ENCODE assay signal across 22 mouse cellular contexts in the genomic region with DNA sequence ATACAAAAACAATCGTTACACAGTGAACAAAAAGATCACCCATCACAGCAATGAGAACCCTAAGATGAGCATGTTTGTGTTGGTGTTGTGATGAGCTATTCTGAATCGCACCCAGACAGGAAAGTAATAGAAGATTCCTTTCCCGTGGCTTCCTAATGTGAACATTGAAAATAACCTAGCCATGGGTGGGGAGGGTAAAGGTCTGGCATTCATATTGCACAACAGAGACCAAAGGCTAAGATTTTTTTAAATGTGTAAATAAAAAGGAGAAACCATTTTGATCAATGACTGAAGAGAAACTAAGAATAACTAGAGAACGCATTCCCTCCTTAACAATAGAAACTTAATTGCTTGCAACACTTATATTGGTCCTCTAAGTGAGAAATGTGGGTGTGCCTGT. TPM values are rescaled to one million over a fixed set of nuclear protein-coding genes. Genes with fewer than 3 reads are reported as not detected.
"Had no signal": no experiment of that assay in that cellular context is flagged by ENCODE, and none has a peak within 500 bp of the region (broad histone marks: within the 10 kb centered on the region; RNA-seq: fewer than 3 reads in every experiment).

No protein-coding gene starts in this region.

- H3K4me3 ChIP-seq: liver, embryonic 15.5 days; lung, embryonic 15.5 days; midbrain, embryonic 10.5 days; midbrain, embryonic 12.5 days; myocyte; neural tube, embryonic 13.5 days; neural tube, embryonic 15.5 days had no signal

- H3K4me2 ChIP-seq: liver, embryonic 15.5 days; lung, embryonic 15.5 days; midbrain, embryonic 12.5 days; neural tube, embryonic 13.5 days; neural tube, embryonic 15.5 days had no signal

- H3K9ac ChIP-seq: liver, embryonic 15.5 days; lung, embryonic 15.5 days; midbrain, embryonic 12.5 days; neural tube, embryonic 13.5 days; neural tube, embryonic 15.5 days had no signal

- H3K4me1 ChIP-seq: liver, embryonic 15.5 days; lung, embryonic 15.5 days had no signal

- H3K27ac ChIP-seq: liver, embryonic 15.5 days; lung, embryonic 15.5 days; midbrain, embryonic 10.5 days; midbrain, embryonic 12.5 days; neural tube, embryonic 13.5 days; neural tube, embryonic 15.5 days had no signal

- DNase-seq: lung, adult 2 months; lung, postnatal 10 days; lung, postnatal 4 days; midbrain, embryonic 14.5 days; retina, postnatal 1 day; right cerebral cortex, adult 18-20 months; right cerebral cortex, postnatal 25 days; right cerebral cortex, postnatal 4 days; spleen, adult 18-20 months; thymus, adult 18-20 months; thymus, postnatal 14 days; thymus, postnatal 36 days had no signal

- H3K9me3 ChIP-seq: liver, embryonic 15.5 days; lung, embryonic 15.5 days; neural tube, embryonic 13.5 days; neural tube, embryonic 15.5 days had no signal

- ATAC-seq: midbrain, embryonic 16.5 days had no signal

- H3K27me3 ChIP-seq: liver, embryonic 15.5 days; lung, embryonic 15.5 days; neural tube, embryonic 13.5 days; neural tube, embryonic 15.5 days had no signal

- H3K36me3 ChIP-seq: liver, embryonic 15.5 days; lung, embryonic 15.5 days; midbrain, embryonic 10.5 days; midbrain, embryonic 12.5 days; neural tube, embryonic 13.5 days; neural tube, embryonic 15.5 days had no signal

RNA-seq across cellular contexts. Expression of a gene that starts 11.8 kb away (rescaled TPM):
- total RNA-seq: megakaryocyte, adult 5-6 weeks; megakaryocyte-erythroid progenitor cell, adult 5-6 weeks had no signal
